Mouse (Mus musculus) heart, embryonic 14.5 days (tissue): ENCODE results near the gene Ifi213. TPM values are rescaled to one million over a fixed set of nuclear protein-coding genes. Genes with fewer than 3 reads are reported as not detected.

Source experiments
- microRNA-seq: library from miRNA; unstranded; fragments of <30 nt; microRNA quantifications from one replicate; pipeline ENCODE4, GENCODE M21; 2016
- polyA plus RNA-seq: library from polyadenylated mRNA; unstranded; fragments of >200 nt; fragmentation: Nextera tagmentation; extraction: Ambion mirVana; gene quantifications from 2 replicates; pipeline ENCODE4 v1.2.1, GENCODE M21; 2014

Ifi213 gene
- polyA plus RNA-seq, 1 experiment from 2014 or later, result 0.22 TPM

Small RNA genes within 50 kb of the gene (microRNA-seq; reads per million reads assigned to microRNA genes)
- not detected for gene Gm44339
- gene Gm44481, result not detected

Other genes with a start within 250 kb of the Ifi213 start
- gene Aim2, start 248.4 kb downstream of the Ifi213 start, polyA plus RNA-seq, result 2.2 and 2.5 TPM in 2 replicates
- gene Cadm3, start 231.6 kb downstream of the Ifi213 start, polyA plus RNA-seq, result 1.0 and 1.1 TPM in 2 replicates
- gene Ifi206, start 108.2 kb downstream of the Ifi213 start, polyA plus RNA-seq, result 0.16 and 0.42 TPM in 2 replicates
- not detected in 2 replicates for gene Ifi214, start 63.3 kb downstream of the Ifi213 start, polyA plus RNA-seq
- gene Ifi209, start 31.6 kb upstream of the Ifi213 start, polyA plus RNA-seq, result 0.23 and 0.58 TPM in 2 replicates
- 0.08 and 0.15 TPM in 2 replicates for gene Ifi208, start 74.4 kb upstream of the Ifi213 start, polyA plus RNA-seq
- gene Ifi207, start 142.5 kb upstream of the Ifi213 start, polyA plus RNA-seq, result 0.91 and 1.4 TPM in 2 replicates
- 2.3 and 2.6 TPM in 2 replicates for gene Ifi204, start 167.7 kb upstream of the Ifi213 start, polyA plus RNA-seq